In the genomic region with DNA sequence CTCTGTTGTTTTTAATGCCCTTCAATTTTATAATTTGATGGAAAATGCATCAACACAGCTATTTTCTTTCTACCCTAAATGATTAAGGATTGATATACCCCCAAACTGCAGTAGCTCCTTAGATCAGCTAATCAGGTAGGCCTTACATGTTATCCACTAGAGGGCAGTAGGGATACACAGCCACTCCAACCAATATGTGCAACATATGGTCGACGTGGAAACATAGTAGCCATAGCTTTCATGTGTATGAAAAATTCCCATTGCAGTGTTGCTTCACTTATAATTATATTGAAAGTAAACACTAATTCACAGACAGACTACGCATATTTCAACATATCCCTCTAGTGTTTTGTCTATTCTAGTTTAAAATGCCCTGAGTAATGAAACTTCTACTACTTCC, we compare ENCODE assay signal across 8 mouse cellular contexts.
DNase-seq lines count a peak whose midpoint lies in the region; ATAC-seq and TF ChIP-seq lines count a peak whose summit lies in the region.

No protein-coding gene starts in this region.

- H3K27ac ChIP-seq in kidney, embryonic 14.5 days (ENCODE audit: low read depth, low read length) = no peak overlapping the region
- H3K27ac ChIP-seq in ES-Bruce4 (ENCODE audit: insufficient read depth, low read length) = no peak overlapping the region

- H3K9me3 ChIP-seq in kidney, embryonic 14.5 days (ENCODE audit: control insufficient read depth, low read length) = no peaks in the 10 kb centered on the region
- H3K9me3 ChIP-seq in ES-Bruce4 (replicated peaks; ENCODE audit: control insufficient read depth, insufficient read depth, low read length, poor library complexity, severe bottlenecking) = no peaks in the 10 kb centered on the region

- H3K4me3 ChIP-seq in kidney, embryonic 14.5 days (ENCODE audit: low read length) = no peak overlapping the region
- H3K4me3 ChIP-seq in ES-Bruce4 (ENCODE audit: low read depth, low read length) = no peak overlapping the region

- H3K36me3 ChIP-seq in kidney, embryonic 14.5 days (ENCODE audit: control insufficient read depth, insufficient read depth, low read length) = no peaks in the 10 kb centered on the region
- no peaks in the 10 kb centered on the region for H3K36me3 ChIP-seq in ES-Bruce4 (ENCODE audit: control insufficient read depth, insufficient read depth, low read length, poor library complexity, severe bottlenecking)

- DNase-seq in kidney, postnatal 14 days = peak; percentile 32
- DNase-seq in c-Kit-positive CD71-positive TER-119-positive erythroid progenitor cells, embryonic 14.5 days (ENCODE audit: low spot score) = peak; percentile 3
- DNase-seq in lung, postnatal 25 days (ENCODE audit: low spot score) = peak; percentile 42
- no peak for DNase-seq in urinary bladder, postnatal 36 days (ENCODE audit: low spot score in 2 of 2)
- DNase-seq in heart, adult 18-20 months = no peak
- DNase-seq in layer of hippocampus, postnatal 25 days (ENCODE audit: extremely low spot score in 1 of 2, low spot score in 1 of 2) = no peak

- H3K4me1 ChIP-seq in kidney, embryonic 14.5 days (ENCODE audit: control insufficient read depth, insufficient read depth, low read length) = no peaks in the 10 kb centered on the region
- peaks cover 2% of the 10 kb centered on the region for H3K4me1 ChIP-seq in ES-Bruce4 (ENCODE audit: control insufficient read depth, insufficient read depth, low read length)

- no peak for TF ChIP-seq EP300 in ES-Bruce4 (IDR thresholded peaks at IDR 0.05; ENCODE audit: insufficient read depth, low read depth, low read length)

- peak; percentile 20 for TF ChIP-seq CTCF in ES-Bruce4 (IDR thresholded peaks at IDR 0.05; ENCODE audit: low read depth, low read length)

- H3K4me2 ChIP-seq in kidney, embryonic 14.5 days (replicated peaks; ENCODE audit: low read depth, low read length) = no peak overlapping the region

- no peak for TF ChIP-seq POLR2A in ES-Bruce4 (IDR thresholded peaks at IDR 0.05; ENCODE audit: insufficient read depth, low read length)

- no peak overlapping the region for H3K9ac ChIP-seq in kidney, embryonic 14.5 days (ENCODE audit: low read depth, low read length)
- H3K9ac ChIP-seq in ES-Bruce4 (ENCODE audit: low read depth, poor library complexity, severe bottlenecking) = no peak overlapping the region

- no peak; the same call in 1 of the 2 replicates for ATAC-seq in kidney, embryonic 14.5 days (ENCODE audit: low FRiP score, low TSS enrichment)

- 29% methylated on average over 3 of the region's 3 CpGs for WGBS in kidney, embryonic 14.5 days

- H3K27me3 ChIP-seq in kidney, embryonic 14.5 days (ENCODE audit: control insufficient read depth, insufficient read depth, low read length) = no peaks in the 10 kb centered on the region
- no peaks in the 10 kb centered on the region for H3K27me3 ChIP-seq in ES-Bruce4 (ENCODE audit: control insufficient read depth, insufficient read depth, low read length, poor library complexity, severe bottlenecking)

Comparison
In these comparisons a context has a peak if more than half of its experiments do, and no peak if none do; other contexts are left out.
1. DNase-seq: peak in kidney, postnatal 14 days (single experiment), c-Kit-positive CD71-positive TER-119-positive erythroid progenitor cells, embryonic 14.5 days (single experiment) and lung, postnatal 25 days (single experiment); none in urinary bladder, postnatal 36 days (0 of 2), heart, adult 18-20 months (0 of 2) and layer of hippocampus, postnatal 25 days (0 of 2).